Mouse (Mus musculus) brain, embryonic 14.5 days (tissue): ENCODE measurements around the gene Acsf3. TPM values are rescaled to one million over a fixed set of nuclear protein-coding genes. Genes with fewer than 3 reads are reported as not detected.

ENCODE experiments used
- DNase-seq: peaks from one replicate; pipeline ENCODE4 v3.0.0-alpha.2; 2011; ENCODE audit warnings: low read depth
- CTCF ChIP-seq: fragments of 200-500 bp; IDR thresholded peaks from 2 replicates; pipeline ENCODE4 v1.5.1; 2012; ENCODE audit warnings: inconsistent platforms, mild to moderate bottlenecking, moderate library complexity, borderline replicate concordance; ENCODE audit not compliant: insufficient read depth, insufficient read length; ENCODE audit errors: extremely low read depth
- POLR2A ChIP-seq: fragments of 200-500 bp; IDR thresholded peaks from 2 replicates; pipeline ENCODE4 v1.6.1; 2012; ENCODE audit warnings: mild to moderate bottlenecking, inconsistent platforms, borderline replicate concordance; ENCODE audit not compliant: poor library complexity, insufficient read depth, insufficient read length, severe bottlenecking; ENCODE audit errors: extremely low read depth
- polyA plus RNA-seq: library from polyadenylated mRNA; depleted of rRNA; stranded (reverse); fragments of >200 nt; gene quantifications from 2 replicates; pipeline ENCODE4 v1.2.3, GENCODE M21; 2012

Gene Acsf3
- polyA plus RNA-seq, 1 experiment = 18.9 TPM

DNA sequence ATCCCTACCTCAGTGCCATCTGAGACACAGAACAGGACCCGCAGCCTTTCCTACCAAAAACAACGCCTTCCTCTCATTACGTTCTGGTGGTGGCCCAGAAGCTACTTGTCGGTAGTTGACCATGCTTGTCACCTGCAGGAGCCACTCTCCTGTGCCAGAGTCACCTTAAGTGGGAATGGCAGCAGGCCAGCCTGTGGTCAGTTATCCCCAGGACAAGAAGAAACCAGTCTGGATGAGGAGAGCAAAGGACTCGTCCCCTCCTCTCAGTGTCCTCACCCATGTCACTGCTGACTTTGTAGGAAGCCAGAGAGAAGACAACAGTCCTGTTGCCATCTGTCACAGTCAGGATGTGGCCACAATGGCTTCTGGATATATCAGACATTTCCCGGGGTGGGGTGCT is 41.7 kb downstream of the Acsf3 start:
- TF ChIP-seq CTCF (no peak), POLR2A (no peak)
- DNase-seq = no peak

DNA sequence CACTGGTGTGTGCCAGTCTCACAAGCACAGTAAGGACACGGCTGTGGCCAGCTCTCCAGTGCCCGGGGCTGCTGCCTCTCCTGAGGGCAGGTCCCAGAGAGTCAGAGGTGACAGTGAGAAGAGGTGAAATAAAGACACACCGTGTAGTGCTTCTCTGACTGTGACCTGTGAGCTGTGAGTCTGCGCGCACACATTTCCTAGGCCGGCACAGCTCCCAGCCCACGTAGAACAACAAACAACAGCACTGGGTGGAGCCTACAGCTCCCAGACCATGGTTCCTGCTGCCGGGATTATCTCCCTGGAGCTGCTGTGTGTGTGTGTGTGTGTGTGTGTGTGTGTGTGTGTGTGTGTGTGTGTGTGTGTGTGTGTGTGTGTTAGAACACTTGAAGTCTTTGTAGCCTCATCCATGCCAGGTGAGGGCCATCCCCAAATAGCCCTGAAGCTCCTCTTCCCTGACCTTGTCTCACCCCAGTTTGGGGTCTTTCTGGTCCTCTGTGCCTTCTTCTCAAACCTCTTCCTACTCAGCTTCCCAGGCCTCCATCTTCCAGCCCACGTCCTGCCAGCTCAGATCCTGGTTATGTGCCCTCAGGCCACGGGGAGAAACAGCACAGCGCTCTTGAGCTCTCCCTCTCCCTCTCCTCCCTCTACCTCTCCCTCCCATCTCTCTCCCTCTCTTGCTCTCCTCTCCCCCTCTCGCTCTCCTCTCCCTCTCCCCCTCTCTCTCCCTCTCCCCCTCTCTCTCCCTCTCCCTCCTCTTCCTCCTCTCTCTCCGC is 42.6 kb downstream of the Acsf3 start:
- peak; percentile 37 for DNase-seq
- TF ChIP-seq POLR2A = no peak
- TF ChIP-seq CTCF = no peak

- no peak for TF ChIP-seq CTCF
- TF ChIP-seq POLR2A = no peak
- DNase-seq = no peak
Observed at GRCm38 (mm10) chr8:122819776-122820175, 44.5 kb downstream of the Acsf3 start.

DNA sequence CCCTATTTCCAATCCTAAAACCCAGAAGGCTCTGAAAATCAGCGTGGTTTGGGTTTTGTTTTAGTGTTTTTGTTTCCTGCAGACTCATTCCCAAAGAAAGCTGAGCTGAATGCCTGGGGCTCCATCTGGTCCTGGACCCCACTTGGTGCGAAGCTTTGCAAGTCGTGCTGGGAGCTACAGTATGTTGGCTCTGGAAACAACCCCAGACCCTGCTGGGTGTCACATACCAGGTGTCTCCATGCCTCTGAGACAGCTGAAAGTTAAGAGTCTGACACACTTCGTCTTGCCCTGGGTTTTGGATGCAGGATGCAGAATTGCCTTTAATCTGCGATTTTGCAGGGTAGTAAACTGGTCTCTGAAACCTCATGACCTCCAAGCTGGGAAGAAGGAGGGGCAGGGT is 49.3 kb downstream of the Acsf3 start:
- peak; percentile 78 for DNase-seq
- TF ChIP-seq POLR2A (no peak), CTCF (no peak)

DNA sequence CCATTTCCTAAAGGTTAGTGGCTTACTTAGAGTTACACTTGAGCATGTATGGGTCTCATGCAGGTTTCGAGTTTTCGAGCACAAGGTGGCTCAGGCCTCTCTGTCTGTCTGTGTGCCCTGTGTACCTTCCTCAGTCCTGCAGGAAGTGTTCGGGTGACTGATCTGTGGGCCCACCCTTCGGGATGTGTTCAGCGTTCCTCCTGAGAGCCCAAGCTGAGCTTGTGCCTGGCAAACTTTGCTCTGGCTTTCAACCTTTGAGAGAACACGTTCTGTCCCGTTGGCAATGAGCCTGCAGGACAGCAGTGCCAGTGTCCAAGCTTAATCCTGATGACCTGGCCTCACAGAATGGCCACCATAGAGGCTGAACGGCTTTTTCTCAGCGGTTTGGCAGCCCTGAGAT is 49.7 kb downstream of the Acsf3 start:
- DNase-seq = no peak
- TF ChIP-seq CTCF (no peak), POLR2A (no peak)

- TF ChIP-seq POLR2A = no peak
- no peak for TF ChIP-seq CTCF
- DNase-seq = no peak
Observed at GRCm38 (mm10) chr8:122825408-122825807, 50.1 kb downstream of the Acsf3 start.

DNA sequence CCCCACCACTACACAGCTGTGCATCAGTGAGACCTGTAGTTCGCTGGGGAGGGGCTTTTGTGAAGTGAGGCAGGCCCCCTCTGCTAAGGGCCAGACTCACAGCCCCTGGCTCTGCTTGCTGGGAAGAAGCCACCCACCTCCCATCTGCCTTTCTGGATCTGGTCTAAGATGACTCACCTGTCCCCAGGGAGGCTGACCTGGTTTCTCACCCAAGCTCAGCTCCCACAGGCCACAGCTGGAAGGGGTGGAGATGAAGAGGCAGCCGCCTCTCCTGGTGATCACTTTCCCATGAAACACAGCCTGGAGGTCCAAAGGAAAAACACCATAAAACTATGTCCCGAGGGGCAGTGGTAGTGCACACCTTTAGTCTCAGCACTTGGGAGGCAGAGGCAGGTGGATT is 54.1 kb downstream of the Acsf3 start:
- TF ChIP-seq CTCF (no peak), POLR2A (no peak)
- no peak for DNase-seq

DNA sequence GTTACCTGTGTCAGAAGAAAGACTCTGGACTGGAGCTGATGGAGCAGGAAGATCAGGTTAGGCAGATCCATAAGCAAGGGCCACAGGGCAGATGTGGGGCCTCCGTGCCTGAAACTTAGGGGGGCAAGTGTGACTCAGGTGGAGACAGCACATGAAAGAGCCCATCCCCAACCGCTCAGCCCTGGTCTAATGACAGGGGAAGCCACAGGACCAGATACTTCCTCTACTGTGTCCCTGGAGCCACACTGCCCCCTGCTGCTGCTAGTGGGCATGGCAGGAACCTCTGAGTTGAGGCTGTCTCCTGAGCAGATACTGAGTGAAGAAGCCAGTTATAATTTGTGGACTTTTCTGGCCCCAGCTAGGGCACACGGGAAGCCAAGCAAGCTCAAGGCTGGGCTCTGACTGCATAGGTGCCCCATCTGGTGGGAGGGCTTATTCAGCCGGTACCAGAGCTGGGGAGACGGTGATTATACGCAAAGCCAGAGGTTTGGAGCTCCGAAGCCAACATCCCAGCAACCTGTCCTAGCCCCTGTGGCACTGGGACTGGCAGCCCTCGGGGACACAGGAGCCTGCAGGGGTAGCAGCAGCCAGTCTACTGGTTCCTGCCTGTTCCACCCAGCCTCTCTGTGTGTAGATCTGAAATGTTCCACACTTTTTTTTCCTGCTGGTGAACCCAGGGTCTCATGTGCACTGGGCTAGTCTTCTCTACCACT is 55.2 kb downstream of the Acsf3 start:
- DNase-seq = peak; percentile 90
- TF ChIP-seq POLR2A = no peak
- peak; percentile 99 for TF ChIP-seq CTCF

- peak; percentile 33 for DNase-seq
- TF ChIP-seq POLR2A (no peak), CTCF (no peak)
Observed at GRCm38 (mm10) chr8:122834416-122834815, 59.1 kb downstream of the Acsf3 start.

DNA sequence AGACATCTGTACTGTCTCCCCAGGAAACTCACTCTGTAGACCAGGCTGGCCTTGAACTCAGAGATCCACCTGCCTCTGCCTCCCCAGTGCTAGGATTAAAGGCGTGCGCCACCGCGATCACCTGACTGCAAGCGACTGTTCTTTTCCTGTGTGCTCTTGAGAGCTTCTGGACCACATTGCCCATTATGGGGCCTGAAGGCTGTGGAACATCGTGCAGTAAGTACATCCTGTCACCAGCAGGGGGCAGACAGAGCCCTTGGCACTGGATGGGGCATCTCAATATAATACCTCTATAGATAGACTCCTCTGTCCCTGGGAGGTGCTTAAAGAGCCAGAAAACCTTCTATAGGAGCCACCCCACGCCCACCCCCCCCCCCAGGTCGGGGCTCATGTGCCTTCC is 59.7 kb downstream of the Acsf3 start:
- DNase-seq = peak; percentile 81
- TF ChIP-seq CTCF (peak; percentile 86), POLR2A (no peak)

- no peak for DNase-seq
- TF ChIP-seq POLR2A (no peak), CTCF (no peak)
Observed at GRCm38 (mm10) chr8:122836199-122836598, 60.9 kb downstream of the Acsf3 start.
